Mouse (Mus musculus) retina, postnatal 1 day (tissue): Measurements from ENCODE around the gene Fabp2.
"Not testable (repeated sequence)": the region's sequence is repeated elsewhere in the genome, so short reads cannot be mapped to it uniquely, and the experiment has no call there.

ENCODE experiments used
- DNase-seq: peaks from one replicate; pipeline ENCODE4 v3.0.0-alpha.2; 2012

Fabp2 gene

DNA sequence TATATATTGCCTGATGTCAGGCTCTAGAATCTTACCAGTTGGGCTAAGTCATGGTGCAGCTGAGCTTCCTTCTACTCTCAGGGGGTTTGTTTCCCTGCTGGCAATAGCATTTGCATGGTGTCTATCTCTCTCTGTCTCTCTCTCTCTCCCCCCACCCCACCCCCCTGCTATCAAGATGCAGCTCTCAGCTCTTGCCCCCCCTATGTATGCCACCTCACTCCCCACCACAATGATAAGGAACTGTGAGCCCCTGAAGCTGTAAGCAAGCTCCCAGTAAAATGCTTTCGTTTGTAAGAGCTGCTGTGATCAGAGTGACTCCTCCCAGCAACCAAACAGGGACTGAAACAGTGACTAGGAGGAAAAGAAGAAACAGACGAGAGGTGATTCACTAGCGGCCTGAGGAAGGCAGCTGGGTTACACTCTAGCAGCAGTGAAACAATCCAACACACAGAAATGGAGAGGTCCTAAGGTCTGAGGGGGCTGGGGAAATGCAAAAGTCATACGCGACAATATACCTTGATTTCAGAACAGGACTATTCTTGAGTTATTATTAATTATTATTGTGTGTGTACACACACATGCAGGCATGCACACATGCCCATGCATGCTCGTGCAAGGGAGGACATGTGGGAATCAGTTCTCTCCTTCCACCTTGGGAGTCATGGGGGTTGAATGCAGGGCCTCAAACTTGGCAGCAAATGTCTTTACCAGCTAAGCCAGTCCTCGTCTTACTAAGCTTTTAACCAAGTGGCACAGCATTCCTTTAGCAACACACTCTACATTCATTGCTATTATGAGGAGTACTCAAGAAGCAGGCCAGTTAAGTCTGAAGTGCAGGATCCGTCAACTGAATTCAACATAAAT lies 25.9 kb downstream of the Fabp2 start:
- no peak for DNase-seq

- DNase-seq, result no peak
Observed at GRCm38 (mm10) chr3:122921676-122922527, 27.0 kb downstream of the Fabp2 start.

DNA sequence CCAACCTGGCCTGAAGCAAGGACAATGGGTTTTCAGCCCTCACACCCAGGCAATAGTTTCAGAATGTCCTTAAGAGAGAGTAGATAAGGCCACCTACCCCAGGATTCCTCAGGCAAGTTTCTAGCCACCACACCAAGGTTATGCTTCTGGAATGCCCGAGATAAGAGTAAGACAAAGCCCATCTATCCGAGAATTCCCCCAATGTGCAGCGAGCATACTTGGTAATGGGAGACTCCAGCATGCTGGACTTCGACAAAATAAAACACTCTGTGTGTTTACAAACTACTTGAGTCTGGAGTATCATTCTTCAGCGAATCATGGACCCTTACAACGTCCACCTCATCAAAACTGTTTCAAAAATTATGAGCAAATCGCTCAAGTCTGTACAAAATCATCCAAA lies 28.3 kb downstream of the Fabp2 start:
- no peak for DNase-seq

DNA sequence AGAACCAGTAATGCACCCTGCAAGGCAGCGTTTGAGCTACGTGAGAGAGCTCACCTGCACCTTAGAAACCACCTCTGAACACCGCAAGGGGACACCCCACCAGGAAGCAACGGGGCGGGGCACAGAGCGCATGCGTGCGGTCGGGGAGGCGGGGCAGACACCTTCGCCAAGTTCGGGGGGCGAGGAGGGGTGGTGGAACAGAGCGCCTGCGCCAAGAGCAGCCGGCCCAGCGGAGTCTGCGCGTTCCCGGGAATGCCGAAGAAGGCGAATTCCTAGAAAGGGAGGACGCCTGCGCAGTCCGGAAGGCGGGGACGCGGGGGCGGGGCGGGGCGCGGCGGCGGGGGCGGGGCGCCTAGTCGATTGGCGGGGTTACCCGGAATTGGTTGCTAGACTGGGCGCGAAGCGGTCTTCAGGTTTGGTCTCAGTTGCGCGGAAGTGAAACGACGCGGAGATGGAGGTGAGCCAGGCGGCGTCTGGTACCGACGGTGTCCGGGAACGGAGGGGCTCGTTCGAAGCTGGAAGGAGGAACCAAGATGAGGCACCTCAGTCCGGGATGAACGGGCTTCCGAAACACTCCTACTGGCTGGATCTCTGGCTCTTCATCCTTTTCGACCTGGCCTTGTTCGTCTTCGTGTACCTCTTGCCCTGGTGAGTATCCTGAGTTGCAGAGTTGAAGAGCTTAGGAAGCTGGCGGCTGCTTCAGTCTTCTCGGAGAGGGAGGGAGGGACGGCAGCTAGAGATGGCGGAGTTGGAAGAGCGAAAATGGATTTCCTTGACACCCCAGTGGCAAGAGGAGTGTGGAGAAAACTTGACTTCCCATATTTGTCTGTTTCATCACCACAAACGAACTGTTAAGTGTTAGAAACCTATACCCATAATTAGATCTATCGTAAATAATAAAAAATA lies 29.4 kb downstream of the Fabp2 start, which contains the start of gene 1810037I17Rik:
1810037I17Rik (plus strand) TSS at position 195 of the 906 bp plus-strand sequence.
- peak; percentile 97 for DNase-seq

- no peak for DNase-seq
Observed at GRCm38 (mm10) chr3:122929723-122930122, 34.9 kb downstream of the Fabp2 start.

DNA sequence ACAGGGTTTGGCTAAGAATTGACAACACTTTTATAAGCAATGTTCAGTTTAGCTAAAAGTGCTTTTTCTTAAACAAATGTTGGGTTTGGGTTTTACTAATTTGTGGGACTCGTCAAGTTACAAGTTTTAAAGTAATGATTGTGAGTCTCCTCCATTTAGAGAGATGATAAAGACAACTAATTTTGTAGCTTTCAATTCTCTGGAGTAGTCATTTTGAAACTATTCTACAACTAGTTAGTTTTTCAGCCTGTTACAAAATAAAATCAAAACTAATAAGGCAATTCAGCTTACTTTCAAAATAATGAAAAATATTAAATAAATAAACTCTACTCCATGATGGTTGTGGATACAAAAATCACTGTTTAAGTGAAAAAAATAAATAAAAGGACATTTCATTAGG lies 37.6 kb downstream of the Fabp2 start:
- no peak for DNase-seq

DNA sequence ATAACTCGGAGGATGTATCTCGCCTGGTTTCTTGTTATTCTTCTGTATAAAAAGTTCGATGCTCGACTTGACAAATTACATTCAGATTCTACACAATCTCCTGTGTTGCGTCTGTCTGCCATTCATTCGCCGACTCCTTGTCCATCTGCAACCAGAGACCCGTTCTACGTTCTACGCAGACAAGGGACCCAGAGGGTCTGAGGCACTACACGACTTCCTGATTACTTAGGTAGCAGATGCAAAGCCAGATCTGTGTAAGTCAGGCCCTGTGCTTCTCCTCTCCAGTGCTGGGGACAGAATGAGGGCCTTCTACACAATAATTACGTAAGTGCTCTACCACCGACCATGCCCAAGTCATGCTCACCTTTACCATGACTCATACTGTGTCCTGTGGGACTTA lies 42.3 kb downstream of the Fabp2 start:
- DNase-seq, result not testable (repeated sequence)

GRCm38 (mm10) chr3:122939215-122939614 lies 44.3 kb downstream of the Fabp2 start:
- peak; percentile 50 for DNase-seq

DNA sequence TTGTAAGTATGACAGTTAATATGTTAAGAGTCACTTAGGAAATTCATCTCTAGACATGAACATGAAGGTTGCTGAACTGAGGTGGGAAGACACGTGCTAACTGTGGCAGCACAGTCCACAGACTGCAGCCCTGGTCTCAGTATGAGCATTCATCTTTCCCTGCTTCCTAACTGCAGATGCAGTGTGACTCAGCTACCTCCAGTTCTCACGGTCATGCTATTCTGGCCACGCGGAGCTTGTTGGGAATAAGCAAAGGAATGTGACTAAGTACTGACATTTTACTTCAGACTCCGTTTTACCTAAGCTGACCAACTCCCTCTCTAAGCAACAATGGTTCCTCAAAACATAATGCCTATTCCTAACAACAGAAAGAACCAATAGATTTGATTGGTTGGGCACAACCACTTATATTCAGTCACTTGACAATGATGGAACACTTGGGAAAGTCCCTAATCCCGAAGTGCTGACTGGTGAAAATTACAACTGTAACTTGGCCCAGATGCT lies 48.6 kb downstream of the Fabp2 start:
- no peak for DNase-seq
